In genomic region chr7:46519148-46519547, GRCm38 (mm10) we compare ENCODE assay signal across 24 mouse cellular contexts.
DNase-seq lines count a peak whose midpoint lies in the region; ATAC-seq and TF ChIP-seq lines count a peak whose summit lies in the region.
"Had no signal": no experiment of that assay in that cellular context is flagged by ENCODE, and none has a peak within 500 bp of the region (broad histone marks: within the 10 kb centered on the region; RNA-seq: fewer than 3 reads in every experiment).

No protein-coding gene starts in this region.

- no peak overlapping the region for H3K4me3 ChIP-seq in hindbrain, embryonic 13.5 days
- H3K4me3 ChIP-seq in hindbrain, embryonic 10.5 days = no peak overlapping the region
- H3K4me3 ChIP-seq in midbrain, embryonic 13.5 days (replicated peaks) = no peak overlapping the region
- no peak overlapping the region for H3K4me3 ChIP-seq in midbrain, postnatal 0 days (ENCODE audit: low read depth, low read length)
- H3K4me3 ChIP-seq in midbrain, embryonic 14.5 days (replicated peaks; ENCODE audit: low read depth, low read length) = no peak overlapping the region
- H3K4me3 ChIP-seq: limb, embryonic 10.5 days; limb, embryonic 15.5 days; liver, embryonic 13.5 days; neural tube, embryonic 12.5 days had no signal

- no peaks in the 10 kb centered on the region for H3K9me3 ChIP-seq in hindbrain, embryonic 13.5 days
- no peaks in the 10 kb centered on the region for H3K9me3 ChIP-seq in hindbrain, embryonic 10.5 days
- H3K9me3 ChIP-seq in midbrain, embryonic 13.5 days = no peaks in the 10 kb centered on the region
- H3K9me3 ChIP-seq in midbrain, postnatal 0 days (ENCODE audit: low read length) = no peaks in the 10 kb centered on the region
- no peaks in the 10 kb centered on the region for H3K9me3 ChIP-seq in midbrain, embryonic 14.5 days (ENCODE audit: control insufficient read depth, low read length)
- H3K9me3 ChIP-seq: limb, embryonic 10.5 days; limb, embryonic 15.5 days; liver, embryonic 13.5 days; neural tube, embryonic 12.5 days had no signal

- H3K4me1 ChIP-seq in hindbrain, embryonic 13.5 days (replicated peaks) = peaks cover 12% of the 10 kb centered on the region; the same call in 1 of the 2 replicates
- H3K4me1 ChIP-seq in hindbrain, embryonic 10.5 days (replicated peaks) = no peaks in the 10 kb centered on the region
- peaks cover 13% of the 10 kb centered on the region for H3K4me1 ChIP-seq in midbrain, embryonic 13.5 days (replicated peaks)
- peaks cover 5% of the 10 kb centered on the region; the same call in 1 of the 2 replicates for H3K4me1 ChIP-seq in midbrain, postnatal 0 days (ENCODE audit: insufficient read depth, low read length)
- no peaks in the 10 kb centered on the region for H3K4me1 ChIP-seq in midbrain, embryonic 14.5 days (ENCODE audit: control insufficient read depth, insufficient read depth, low read length)
- H3K4me1 ChIP-seq: limb, embryonic 10.5 days; limb, embryonic 15.5 days; liver, embryonic 13.5 days; neural tube, embryonic 12.5 days had no signal

- intact Hi-C loops in left cerebral cortex, postnatal 25 days (cut with DNase I) = no loop called here

- 63% methylated on average over 11 of the region's 11 CpGs for WGBS in hindbrain, embryonic 13.5 days
- 86% methylated on average over 11 of the region's 11 CpGs for WGBS in hindbrain, embryonic 10.5 days
- WGBS in midbrain, embryonic 13.5 days = 68% methylated on average over 11 of the region's 11 CpGs
- 52% methylated on average over 11 of the region's 11 CpGs for WGBS in midbrain, postnatal 0 days
- 61% methylated on average over 11 of the region's 11 CpGs for WGBS in midbrain, embryonic 14.5 days

- no peak overlapping the region for H3K4me2 ChIP-seq in hindbrain, embryonic 13.5 days
- no peak overlapping the region for H3K4me2 ChIP-seq in midbrain, embryonic 13.5 days (replicated peaks)
- H3K4me2 ChIP-seq in midbrain, postnatal 0 days (ENCODE audit: low read depth, low read length, poor library complexity, severe bottlenecking) = no peak overlapping the region
- no peak overlapping the region for H3K4me2 ChIP-seq in midbrain, embryonic 14.5 days (ENCODE audit: low read length)
- H3K4me2 ChIP-seq: limb, embryonic 15.5 days; liver, embryonic 13.5 days; neural tube, embryonic 12.5 days had no signal

- no peaks in the 10 kb centered on the region for H3K36me3 ChIP-seq in hindbrain, embryonic 13.5 days
- H3K36me3 ChIP-seq in hindbrain, embryonic 10.5 days = no peaks in the 10 kb centered on the region
- 0 out of 2 replicates have a peak, but pooled peaks cover 3% of the 10 kb centered on the region for H3K36me3 ChIP-seq in midbrain, embryonic 13.5 days
- H3K36me3 ChIP-seq in midbrain, postnatal 0 days (ENCODE audit: insufficient read depth, low read length) = no peaks in the 10 kb centered on the region
- no peaks in the 10 kb centered on the region for H3K36me3 ChIP-seq in midbrain, embryonic 14.5 days (ENCODE audit: control insufficient read depth, insufficient read depth, low read length)
- H3K36me3 ChIP-seq: limb, embryonic 10.5 days; limb, embryonic 15.5 days; liver, embryonic 13.5 days; neural tube, embryonic 12.5 days had no signal

- no peak overlapping the region for H3K9ac ChIP-seq in hindbrain, embryonic 13.5 days
- H3K9ac ChIP-seq in midbrain, embryonic 13.5 days (replicated peaks) = no peak overlapping the region
- no peak overlapping the region for H3K9ac ChIP-seq in midbrain, postnatal 0 days (replicated peaks; ENCODE audit: low read length, poor library complexity, severe bottlenecking)
- no peak overlapping the region for H3K9ac ChIP-seq in midbrain, embryonic 14.5 days (replicated peaks; ENCODE audit: low read length)
- H3K9ac ChIP-seq: limb, embryonic 15.5 days; liver, embryonic 13.5 days; neural tube, embryonic 12.5 days had no signal

- ATAC-seq in hindbrain, embryonic 13.5 days (ENCODE audit: low FRiP score) = no peak; the same call in 1 of the 2 replicates
- no peak for ATAC-seq in midbrain, embryonic 13.5 days
- no peak for ATAC-seq in midbrain, postnatal 0 days (ENCODE audit: low FRiP score)
- ATAC-seq in midbrain, embryonic 14.5 days (ENCODE audit: low FRiP score, low TSS enrichment) = no peak
- ATAC-seq: forebrain, embryonic 14.5 days; intestine, embryonic 16.5 days; lung, postnatal 0 days had no signal

- peak overlapping the region; percentile 45 for H3K27ac ChIP-seq in hindbrain, embryonic 13.5 days
- no peak overlapping the region for H3K27ac ChIP-seq in hindbrain, embryonic 10.5 days
- H3K27ac ChIP-seq in midbrain, embryonic 13.5 days = peak overlapping the region; percentile 53; the same call in 1 of the 2 replicates
- H3K27ac ChIP-seq in midbrain, postnatal 0 days (ENCODE audit: low read depth, low read length) = no peak overlapping the region
- H3K27ac ChIP-seq in midbrain, embryonic 14.5 days (replicated peaks; ENCODE audit: low read depth, low read length) = peak overlapping the region; percentile 32; the same call in 1 of the 2 replicates
- H3K27ac ChIP-seq: limb, embryonic 10.5 days; limb, embryonic 15.5 days; liver, embryonic 13.5 days; neural tube, embryonic 12.5 days had no signal

- no peak for TF ChIP-seq CTCF in midbrain, postnatal 0 days (IDR thresholded peaks at IDR 0.05)

- no peak for DNase-seq in hindbrain, embryonic 10.5 days (ENCODE audit: low spot score)
- DNase-seq in midbrain, postnatal 0 days (ENCODE audit: low spot score) = no peak
- peak; percentile 29 for DNase-seq in midbrain, embryonic 14.5 days
- DNase-seq in left cerebral cortex, postnatal 25 days (ENCODE audit: low spot score in 2 of 2) = no peak
- DNase-seq: adrenal gland, postnatal 25 days; B cell, adult 2 months; cerebellum, adult 8-10 months; cerebellum, postnatal 36 days; gastrocnemius, postnatal 14 days; heart, postnatal 14 days; kidney, postnatal 10 days; layer of hippocampus, postnatal 36 days; liver, embryonic 13.5 days; lung, adult 18-20 months; lung, postnatal 4 days; thymus, postnatal 4 days had no signal

- H3K27me3 ChIP-seq in hindbrain, embryonic 13.5 days = no peaks in the 10 kb centered on the region
- no peaks in the 10 kb centered on the region for H3K27me3 ChIP-seq in hindbrain, embryonic 10.5 days (ENCODE audit: insufficient read depth, poor library complexity, severe bottlenecking)
- no peaks in the 10 kb centered on the region for H3K27me3 ChIP-seq in midbrain, embryonic 13.5 days
- H3K27me3 ChIP-seq in midbrain, postnatal 0 days (ENCODE audit: insufficient read depth, low read length) = no peaks in the 10 kb centered on the region
- H3K27me3 ChIP-seq in midbrain, embryonic 14.5 days (ENCODE audit: control insufficient read depth, insufficient read depth, low read length) = no peaks in the 10 kb centered on the region
- H3K27me3 ChIP-seq: limb, embryonic 15.5 days; liver, embryonic 13.5 days; neural tube, embryonic 12.5 days had no signal

Comparison
In these comparisons a context has a peak if more than half of its experiments do, and no peak if none do; other contexts are left out.
1. H3K27ac ChIP-seq: peak in hindbrain, embryonic 13.5 days (single experiment), midbrain, embryonic 13.5 days (single experiment) and midbrain, embryonic 14.5 days (single experiment); none in hindbrain, embryonic 10.5 days (single experiment) and midbrain, postnatal 0 days (single experiment).